Mouse (Mus musculus): ENCODE measurements at regions not wholly inside any gene's neighbourhood (a gene's known extent, or its start where the extent isn't known, plus 50 kb on each side); places are given as distances from the start of the nearest gene placed in this dataset.

DNA sequence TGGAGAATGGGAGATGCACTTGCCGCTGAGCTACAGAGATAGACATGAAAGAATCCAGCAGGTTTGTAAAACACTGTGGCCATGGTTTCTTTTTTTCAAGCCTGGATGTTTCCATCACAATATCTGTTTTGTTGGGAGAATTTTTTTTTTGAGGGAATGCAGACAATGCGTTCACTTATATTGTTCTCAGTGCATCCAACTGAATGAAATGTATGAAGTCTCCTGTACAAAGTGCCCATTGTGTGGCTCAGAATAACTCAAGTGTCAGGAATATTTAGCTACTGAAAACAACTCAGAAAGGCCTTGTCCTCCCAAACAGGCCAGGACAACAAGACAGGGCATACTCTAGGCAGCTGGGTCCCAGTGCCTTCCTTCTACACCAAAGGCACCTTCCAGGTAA, 120.3 kb upstream of the Ado start:
- H3K9me3 ChIP-seq (replicated peaks) = no peaks in the 10 kb centered on the region
- H3K4me1 ChIP-seq (replicated peaks) = peaks cover 18% of the 10 kb centered on the region
- 86% methylated on average over 2 of the region's 2 CpGs for WGBS
- H3K27me3 ChIP-seq (replicated peaks) = no peaks in the 10 kb centered on the region
- H3K4me3 ChIP-seq = no peak overlapping the region
- no peak for ATAC-seq (ENCODE audit: insufficient number of reproducible peaks, low FRiP score)
- no peak overlapping the region for H3K4me2 ChIP-seq
- no peaks in the 10 kb centered on the region for H3K36me3 ChIP-seq
- no peak overlapping the region for H3K9ac ChIP-seq
- no peak overlapping the region for H3K27ac ChIP-seq (ENCODE audit: poor library complexity, severe bottlenecking)

DNA sequence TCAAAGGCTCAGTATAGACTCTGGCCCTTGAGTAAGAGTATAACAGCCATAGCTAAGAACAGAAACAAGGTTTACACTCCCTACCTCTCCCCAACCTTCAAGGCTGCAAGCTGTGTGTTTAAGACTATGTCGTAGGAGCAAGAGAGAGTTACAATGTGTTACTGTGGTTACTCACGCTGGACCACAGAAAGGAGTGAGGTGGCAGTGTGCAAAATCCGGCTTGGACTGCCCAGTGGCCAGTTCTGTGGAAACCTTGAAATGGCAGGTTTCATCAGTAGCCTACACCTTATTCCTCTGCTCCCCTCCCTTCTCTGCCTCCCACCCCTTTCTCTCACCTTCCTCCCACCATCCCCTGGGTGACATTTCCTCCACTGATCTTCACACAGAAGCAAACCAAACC, 114.3 kb upstream of the Ado start:
- 61% methylated on average over 3 of the region's 3 CpGs for WGBS
- ATAC-seq (ENCODE audit: insufficient number of reproducible peaks, low FRiP score) = no peak
- H3K27ac ChIP-seq (ENCODE audit: poor library complexity, severe bottlenecking) = no peak overlapping the region

DNA sequence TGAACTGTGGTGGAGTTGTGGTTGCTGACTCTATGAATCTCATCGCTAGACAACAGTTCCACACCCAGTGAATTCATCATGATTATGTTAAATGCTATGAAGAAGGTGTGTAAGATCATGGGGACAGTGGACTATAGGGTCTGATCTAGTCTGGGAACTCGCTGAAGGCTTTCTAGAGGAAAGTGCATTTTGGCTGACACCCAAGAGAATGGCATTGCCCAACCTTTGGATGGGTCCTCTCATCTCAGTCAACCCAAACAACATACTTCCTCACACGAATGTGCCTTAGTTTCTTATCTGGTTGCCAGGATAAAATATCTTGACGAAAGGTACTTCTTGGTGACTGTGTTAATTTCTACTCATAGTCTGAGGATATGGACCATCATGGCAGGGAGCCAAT, 112.9 kb upstream of the Ado start:
- Histone ChIP-seq H3K4me2 (no peak overlapping the region), H3K27me3 (replicated peaks) (no peaks in the 10 kb centered on the region), H3K36me3 (no peaks in the 10 kb centered on the region), H3K4me1 (replicated peaks) (no peaks in the 10 kb centered on the region), H3K27ac (ENCODE audit: poor library complexity, severe bottlenecking) (no peak overlapping the region), H3K4me3 (no peak overlapping the region), H3K9me3 (replicated peaks) (no peaks in the 10 kb centered on the region), H3K9ac (no peak overlapping the region)
- ATAC-seq (ENCODE audit: insufficient number of reproducible peaks, low FRiP score) = no peak
- 74% methylated on average over 4 of the region's 4 CpGs for WGBS

More for the DNA sequence above, 114.3 kb upstream of the Ado start:
- Histone ChIP-seq H3K36me3 (no peaks in the 10 kb centered on the region), H3K4me2 (no peak overlapping the region), H3K9me3 (replicated peaks) (no peaks in the 10 kb centered on the region), H3K4me3 (no peak overlapping the region), H3K9ac (no peak overlapping the region), H3K27me3 (replicated peaks) (no peaks in the 10 kb centered on the region), H3K4me1 (replicated peaks) (no peaks in the 10 kb centered on the region)

DNA sequence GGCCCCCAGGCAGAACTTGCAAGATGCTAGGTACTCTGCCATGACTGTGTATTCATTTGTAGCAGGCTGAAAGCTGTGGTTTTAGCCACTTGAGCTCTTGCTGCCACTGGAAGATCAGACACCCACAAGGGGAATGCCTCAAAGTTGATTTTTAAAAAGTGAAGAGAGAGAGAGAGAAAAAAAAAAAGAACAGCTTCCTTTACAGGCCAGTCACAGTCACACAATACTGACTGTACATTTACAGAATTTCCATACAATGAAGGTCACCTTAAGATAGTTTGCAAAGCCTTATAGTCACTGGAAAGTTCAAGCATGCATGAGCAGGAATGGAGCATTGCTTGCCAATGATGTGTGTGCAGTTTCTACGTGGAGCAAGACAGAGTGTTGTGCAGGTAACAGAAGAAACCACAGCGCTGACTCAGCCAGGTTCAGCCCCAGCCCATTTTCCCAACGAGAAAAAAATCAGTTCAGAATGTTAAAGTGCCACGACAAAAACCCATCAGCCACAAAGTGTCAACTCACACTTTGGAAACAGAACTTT, 109.3 kb upstream of the Ado start:
- H3K27ac ChIP-seq (ENCODE audit: poor library complexity, severe bottlenecking) = no peak overlapping the region
- H3K4me1 ChIP-seq (replicated peaks) = no peaks in the 10 kb centered on the region
- H3K36me3 ChIP-seq = no peaks in the 10 kb centered on the region
- no peak overlapping the region for H3K4me3 ChIP-seq
- WGBS = 74% methylated on average over 4 of the region's 4 CpGs
- no peaks in the 10 kb centered on the region for H3K27me3 ChIP-seq (replicated peaks)
- no peaks in the 10 kb centered on the region for H3K9me3 ChIP-seq (replicated peaks)
- H3K9ac ChIP-seq = no peak overlapping the region
- no peak for ATAC-seq (ENCODE audit: insufficient number of reproducible peaks, low FRiP score)
- H3K4me2 ChIP-seq = no peak overlapping the region

DNA sequence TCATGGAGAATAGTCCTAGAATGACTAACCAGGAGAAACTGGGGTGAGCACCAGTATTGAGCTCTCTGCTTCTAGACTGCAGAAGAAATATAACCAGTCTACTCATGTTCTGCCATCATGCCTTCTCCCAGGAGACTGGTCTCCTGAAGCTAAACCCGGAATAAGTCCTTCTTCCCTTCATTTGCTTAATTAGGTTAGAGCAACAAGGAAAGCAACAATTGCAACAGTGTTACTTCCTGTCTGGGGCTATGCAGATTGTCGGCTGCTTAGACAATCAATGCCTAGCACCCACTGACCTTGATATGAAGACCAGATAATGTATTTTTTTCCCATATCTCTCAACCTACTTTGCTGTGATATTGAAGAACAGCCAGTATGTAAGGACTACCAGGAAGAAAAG, 108.5 kb upstream of the Ado start:
- Histone ChIP-seq H3K4me3 (no peak overlapping the region), H3K4me2 (no peak overlapping the region), H3K4me1 (replicated peaks) (no peaks in the 10 kb centered on the region), H3K9ac (no peak overlapping the region), H3K9me3 (replicated peaks) (no peaks in the 10 kb centered on the region), H3K27me3 (replicated peaks) (no peaks in the 10 kb centered on the region), H3K36me3 (no peaks in the 10 kb centered on the region), H3K27ac (ENCODE audit: poor library complexity, severe bottlenecking) (no peak overlapping the region)
- ATAC-seq (ENCODE audit: insufficient number of reproducible peaks, low FRiP score) = no peak
- 65% methylated on average over 2 of the region's 2 CpGs for WGBS

DNA sequence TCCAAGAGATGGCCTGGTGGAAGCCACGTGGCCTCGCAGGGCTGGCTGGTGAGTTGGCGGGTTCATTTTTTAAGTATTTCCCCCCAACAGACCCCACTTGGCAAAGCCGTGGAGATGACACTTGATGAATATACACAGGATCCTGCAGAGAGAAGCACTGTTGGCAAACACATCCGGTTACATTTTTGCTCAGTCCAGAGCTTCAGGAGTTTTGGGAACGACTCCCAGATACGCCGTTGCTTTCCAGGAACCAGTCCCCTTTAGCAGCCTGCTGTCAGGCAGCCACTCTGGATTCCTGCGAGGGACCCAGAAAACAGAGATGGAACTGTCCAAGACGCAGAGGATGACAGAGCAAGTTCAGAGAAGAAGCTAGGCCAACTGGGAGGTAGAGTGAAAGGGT, 105.8 kb upstream of the Ado start:
- no peak overlapping the region for H3K27ac ChIP-seq (ENCODE audit: poor library complexity, severe bottlenecking)
- no peak overlapping the region for H3K9ac ChIP-seq
- no peaks in the 10 kb centered on the region for H3K4me1 ChIP-seq (replicated peaks)
- H3K27me3 ChIP-seq (replicated peaks) = no peaks in the 10 kb centered on the region
- H3K36me3 ChIP-seq = no peaks in the 10 kb centered on the region
- H3K9me3 ChIP-seq (replicated peaks) = no peaks in the 10 kb centered on the region
- no peak overlapping the region for H3K4me2 ChIP-seq
- no peak for ATAC-seq (ENCODE audit: insufficient number of reproducible peaks, low FRiP score)
- WGBS = 84% methylated on average over 10 of the region's 10 CpGs
- H3K4me3 ChIP-seq = no peak overlapping the region

DNA sequence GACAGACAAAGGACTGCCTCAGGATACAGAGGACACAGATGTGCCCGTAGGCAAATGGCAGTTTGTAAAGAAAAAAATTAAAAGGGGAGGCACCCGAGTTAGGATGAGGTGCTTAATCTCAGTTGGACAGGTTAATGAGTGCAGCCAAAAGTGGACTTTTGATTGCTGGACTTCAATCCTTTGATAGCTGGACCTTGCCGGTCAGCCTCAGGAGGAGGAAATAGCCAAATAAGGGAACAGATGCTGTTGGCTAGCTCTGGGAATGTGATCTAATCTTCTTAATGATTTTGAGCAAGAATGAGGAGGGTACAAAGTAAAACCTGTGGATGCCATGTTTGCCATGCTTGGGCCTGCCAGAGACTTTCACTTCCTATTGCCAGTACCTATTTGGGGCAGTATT, 103.5 kb upstream of the Ado start:
- no peak overlapping the region for H3K27ac ChIP-seq (ENCODE audit: poor library complexity, severe bottlenecking)

DNA sequence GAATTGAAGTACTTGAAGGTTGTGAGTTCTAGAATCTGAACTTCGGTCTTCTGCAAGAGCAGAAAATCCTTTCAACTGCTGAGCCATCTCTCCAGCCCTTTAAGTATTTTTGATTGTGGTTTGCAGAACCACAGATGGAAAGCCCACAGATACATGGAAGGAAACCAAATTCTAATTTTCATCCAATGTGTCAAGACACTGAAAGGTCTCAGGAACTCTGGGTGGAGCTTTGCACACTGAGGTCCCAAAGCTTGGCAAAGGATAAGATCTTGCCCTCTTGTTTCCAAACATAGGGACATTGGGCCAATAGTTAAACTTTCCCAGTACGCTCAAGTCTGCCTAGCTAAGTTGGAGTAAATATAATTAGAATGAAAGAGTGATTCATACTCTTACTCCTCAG, 102.6 kb upstream of the Ado start:
- Histone ChIP-seq H3K4me2 (no peak overlapping the region), H3K9me3 (replicated peaks) (no peaks in the 10 kb centered on the region), H3K4me1 (replicated peaks) (peaks cover 6% of the 10 kb centered on the region), H3K27ac (ENCODE audit: poor library complexity, severe bottlenecking) (no peak overlapping the region), H3K4me3 (no peak overlapping the region), H3K36me3 (no peaks in the 10 kb centered on the region), H3K9ac (no peak overlapping the region), H3K27me3 (replicated peaks) (no peaks in the 10 kb centered on the region)
- WGBS = 88% methylated on average over 2 of the region's 2 CpGs
- ATAC-seq (ENCODE audit: insufficient number of reproducible peaks, low FRiP score) = no peak

More for the DNA sequence above, 103.5 kb upstream of the Ado start:
- H3K4me3 ChIP-seq = no peak overlapping the region
- H3K36me3 ChIP-seq = no peaks in the 10 kb centered on the region
- WGBS = 57% methylated on average over 3 of the region's 3 CpGs
- H3K4me1 ChIP-seq (replicated peaks) = peaks cover 6% of the 10 kb centered on the region; the same call in 1 of the 2 replicates
- H3K27me3 ChIP-seq (replicated peaks) = no peaks in the 10 kb centered on the region
- no peak overlapping the region for H3K9ac ChIP-seq
- no peaks in the 10 kb centered on the region for H3K9me3 ChIP-seq (replicated peaks)
- ATAC-seq (ENCODE audit: insufficient number of reproducible peaks, low FRiP score) = no peak
- H3K4me2 ChIP-seq = no peak overlapping the region

DNA sequence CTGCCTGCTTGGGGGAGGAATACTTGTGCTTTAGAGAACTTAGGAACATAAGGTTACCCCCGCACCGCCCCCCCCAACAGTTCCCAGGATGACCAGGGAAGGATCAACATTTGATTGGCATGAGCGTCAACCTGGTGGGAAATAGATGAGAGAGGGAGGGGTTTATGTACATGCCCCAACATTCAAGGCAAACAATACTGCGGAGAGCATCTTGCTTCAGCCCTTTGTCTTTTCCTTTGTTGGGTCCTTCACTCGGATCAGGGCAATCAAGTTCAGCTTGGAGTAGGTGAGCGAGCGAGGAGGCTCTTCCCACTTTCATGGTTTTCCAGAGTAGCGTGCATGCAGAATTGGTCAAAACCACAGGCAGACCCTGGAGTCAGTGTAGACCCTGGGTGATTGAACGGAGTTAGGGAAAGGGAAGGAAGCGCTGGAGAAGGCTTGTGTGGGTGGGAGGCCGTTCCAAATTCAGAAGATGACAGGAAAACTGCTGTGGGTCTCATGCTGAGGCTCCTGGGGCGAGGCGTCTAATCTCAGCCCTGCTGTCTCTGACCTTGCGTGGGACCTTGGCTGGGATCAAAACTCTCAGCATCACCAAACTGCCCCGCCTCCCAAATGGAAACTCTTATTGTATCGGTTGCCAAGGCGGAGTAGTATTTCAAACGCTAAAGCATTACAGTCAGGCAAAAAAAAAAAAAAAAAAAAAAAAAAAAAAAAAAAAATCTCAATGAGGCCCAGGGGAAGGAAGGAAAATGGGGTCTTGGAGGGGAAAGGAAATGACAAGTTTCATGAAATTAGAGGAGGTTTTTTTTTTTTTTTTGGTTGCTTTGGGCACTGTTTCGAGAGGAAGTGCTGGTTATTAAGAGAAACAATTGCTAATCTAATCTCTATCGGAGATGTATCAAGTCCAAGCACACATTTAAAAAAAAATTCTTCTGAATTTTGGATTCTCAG, 99.3 kb upstream of the Ado start:
- ATAC-seq (ENCODE audit: insufficient number of reproducible peaks, low FRiP score) = no peak
- H3K27ac ChIP-seq (ENCODE audit: poor library complexity, severe bottlenecking) = no peak overlapping the region

DNA sequence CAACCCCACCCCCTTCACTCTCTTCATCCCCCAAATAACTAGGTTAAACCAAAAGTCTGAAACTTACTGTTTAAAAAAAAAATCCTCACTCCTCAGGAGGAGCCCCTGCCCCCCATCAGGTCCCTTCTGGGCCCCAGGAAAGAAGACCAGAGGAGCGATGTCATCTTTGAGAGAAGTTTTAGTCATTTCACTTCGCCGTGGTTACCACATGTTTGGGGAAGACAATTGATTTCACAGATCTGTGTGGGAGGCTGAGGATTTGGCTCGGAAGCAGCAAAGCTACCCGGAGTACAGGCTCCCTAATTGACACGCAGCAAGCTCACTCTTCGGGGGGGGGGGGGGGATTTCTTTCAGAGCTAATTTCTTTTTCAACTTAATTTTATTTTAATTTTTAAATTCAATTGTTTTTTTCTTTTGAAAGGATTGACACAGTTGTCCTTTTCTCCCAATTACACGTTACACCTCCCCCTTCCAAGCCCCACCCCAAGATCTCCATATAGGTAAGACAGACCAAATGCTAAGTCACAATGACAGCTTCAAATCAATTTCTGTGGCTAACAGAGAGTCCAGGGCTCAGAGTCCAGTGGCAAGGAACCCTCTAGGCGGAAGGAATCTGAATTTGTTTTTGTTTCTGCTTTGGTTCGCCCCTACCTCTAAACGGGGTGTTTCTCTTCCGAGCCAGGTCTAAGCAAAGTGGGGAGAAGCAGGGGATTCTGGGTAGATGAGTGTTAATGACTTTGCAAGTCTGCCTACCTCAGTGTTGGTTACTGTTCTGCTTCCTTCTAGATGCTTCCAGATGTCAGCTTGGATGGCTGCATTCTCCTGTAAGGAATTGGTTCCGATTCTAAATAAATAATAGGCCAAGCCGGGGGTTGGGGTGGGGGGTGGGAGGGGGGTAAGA, 98.2 kb upstream of the Ado start:
- Histone ChIP-seq H3K9me3 (replicated peaks) (no peaks in the 10 kb centered on the region), H3K9ac (no peak overlapping the region), H3K36me3 (no peaks in the 10 kb centered on the region), H3K27ac (ENCODE audit: poor library complexity, severe bottlenecking) (no peak overlapping the region), H3K4me3 (peak overlapping the region; percentile 19), H3K27me3 (replicated peaks) (no peaks in the 10 kb centered on the region), H3K4me2 (peak overlapping the region; percentile 63), H3K4me1 (replicated peaks) (peaks cover 6% of the 10 kb centered on the region)
- WGBS = 20% methylated on average over 14 of the region's 14 CpGs
- ATAC-seq (ENCODE audit: insufficient number of reproducible peaks, low FRiP score) = no peak

More for the DNA sequence above, 99.3 kb upstream of the Ado start:
- Histone ChIP-seq H3K4me3 (peak overlapping the region; percentile 19), H3K9ac (no peak overlapping the region), H3K9me3 (replicated peaks) (no peaks in the 10 kb centered on the region), H3K4me1 (replicated peaks) (peaks cover 6% of the 10 kb centered on the region), H3K4me2 (peak overlapping the region; percentile 63), H3K36me3 (no peaks in the 10 kb centered on the region), H3K27me3 (replicated peaks) (no peaks in the 10 kb centered on the region)
- WGBS = 24% methylated on average over 20 of the region's 20 CpGs

DNA sequence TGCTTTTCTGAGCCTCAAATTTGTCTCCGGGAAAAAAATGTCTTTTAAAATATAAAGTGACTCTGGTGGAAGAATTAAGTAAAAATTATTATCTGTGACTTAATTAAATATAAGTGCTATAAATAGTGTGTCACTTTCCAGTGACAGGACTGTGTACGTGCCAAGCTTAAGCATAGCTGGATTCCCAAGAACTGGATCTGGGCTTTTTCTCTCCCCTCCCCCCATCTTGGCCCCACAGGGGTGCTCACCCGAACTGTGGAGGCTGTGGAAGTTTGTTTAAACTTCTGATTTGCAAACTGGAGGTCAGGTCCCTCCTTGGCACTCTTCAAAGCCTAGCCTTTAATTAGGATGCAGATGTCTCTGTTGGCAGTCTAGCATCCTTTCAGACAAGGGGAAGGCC, 97.1 kb upstream of the Ado start:
- 51% methylated on average over 3 of the region's 3 CpGs for WGBS

More for the DNA sequence above, 97.1 kb upstream of the Ado start:
- Histone ChIP-seq H3K4me3 (no peak overlapping the region), H3K9ac (no peak overlapping the region), H3K4me1 (replicated peaks) (peaks cover 6% of the 10 kb centered on the region), H3K36me3 (no peaks in the 10 kb centered on the region), H3K27ac (ENCODE audit: poor library complexity, severe bottlenecking) (no peak overlapping the region), H3K4me2 (no peak overlapping the region), H3K27me3 (replicated peaks) (no peaks in the 10 kb centered on the region), H3K9me3 (replicated peaks) (no peaks in the 10 kb centered on the region)
- ATAC-seq (ENCODE audit: insufficient number of reproducible peaks, low FRiP score) = no peak

Measured in heart, embryonic 12.5 days (tissue).